Mouse (Mus musculus): ENCODE measurements around the gene Gtse1. TPM values are rescaled to one million over a fixed set of nuclear protein-coding genes. Genes with fewer than 3 reads are reported as not detected.
A peak's percentile ranks its signal among the peaks of the same experiment; 100 is the strongest.

Gene Gtse1
- polyA plus RNA-seq, 1 experiment = 20.8 TPM

GRCm38 (mm10) chr15:85879498-85879895 is 20.0 kb downstream of the Gtse1 start:
- peak overlapping the region; percentile 65 for H3K27ac ChIP-seq (ENCODE audit: control insufficient read depth, insufficient read depth, low read depth, low read length, poor library complexity)
- no peak for TF ChIP-seq CTCF (IDR thresholded peaks at IDR 0.05; ENCODE audit: control insufficient read depth, insufficient read depth, low read length)
- TF ChIP-seq POLR2A (IDR thresholded peaks at IDR 0.05; ENCODE audit: borderline replicate concordance, control insufficient read depth, low read depth, low read length) = no peak
- peak overlapping the region; percentile 82 for H3K4me3 ChIP-seq (replicated peaks; ENCODE audit: control insufficient read depth, low read depth, low read length)
- no peaks in the 10 kb centered on the region; the same call in 1 of the 2 replicates for H3K4me1 ChIP-seq (ENCODE audit: control insufficient read depth, insufficient read depth, low read length)
- WGBS = under 1% methylated on average over 18 of the region's 18 CpGs

DNA sequence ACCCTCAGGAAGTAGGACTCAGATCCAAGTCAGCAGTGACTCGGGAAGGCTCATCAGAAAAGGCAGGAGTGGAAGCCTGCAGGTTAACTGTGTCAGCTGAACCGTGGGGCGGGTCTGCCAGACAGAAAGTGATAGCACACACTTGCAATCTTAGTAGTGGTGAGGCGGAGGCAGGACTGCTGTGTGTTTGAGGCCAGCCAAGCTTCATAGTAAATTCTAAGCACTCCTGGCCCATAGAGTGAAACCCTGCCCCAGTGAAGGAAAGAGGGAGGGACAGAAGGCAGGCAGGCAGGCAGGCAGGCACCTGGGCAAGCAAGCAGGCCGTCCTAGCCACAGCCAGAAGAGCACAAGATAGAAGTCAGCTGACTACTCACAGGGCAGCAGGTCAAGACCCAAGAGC is 26.1 kb downstream of the Gtse1 start:
- Histone ChIP-seq H3K27ac (ENCODE audit: control insufficient read depth, insufficient read depth, low read depth, low read length, poor library complexity) (no peak overlapping the region), H3K4me3 (replicated peaks; ENCODE audit: control insufficient read depth, low read depth, low read length) (no peak overlapping the region), H3K4me1 (ENCODE audit: control insufficient read depth, insufficient read depth, low read length) (no peaks in the 10 kb centered on the region)
- TF ChIP-seq CTCF (IDR thresholded peaks at IDR 0.05; ENCODE audit: control insufficient read depth, insufficient read depth, low read length) (no peak), POLR2A (IDR thresholded peaks at IDR 0.05; ENCODE audit: borderline replicate concordance, control insufficient read depth, low read depth, low read length) (no peak)
- 84% methylated on average over 5 of the region's 5 CpGs for WGBS

DNA sequence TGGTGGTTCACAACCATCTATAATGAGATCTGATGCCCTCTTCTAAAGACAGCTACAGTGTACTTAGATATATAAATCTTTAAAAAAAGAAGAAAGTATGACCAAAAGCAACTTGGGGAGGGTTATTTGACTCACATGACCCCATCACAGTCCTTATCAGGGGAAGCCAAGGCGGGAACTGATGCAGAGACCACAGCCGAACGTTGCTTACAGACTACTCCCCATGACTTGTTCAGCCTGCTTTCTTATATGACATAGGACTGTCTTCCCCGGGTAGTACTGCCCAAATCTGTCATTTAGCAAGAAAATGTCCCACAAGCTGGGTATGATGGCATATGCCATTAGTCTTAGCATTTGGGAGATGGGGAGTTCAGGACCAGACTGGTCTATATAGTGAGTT is 29.7 kb downstream of the Gtse1 start:
- Histone ChIP-seq H3K27ac (ENCODE audit: control insufficient read depth, insufficient read depth, low read depth, low read length, poor library complexity) (no peak overlapping the region), H3K4me1 (ENCODE audit: control insufficient read depth, insufficient read depth, low read length) (no peaks in the 10 kb centered on the region), H3K4me3 (replicated peaks; ENCODE audit: control insufficient read depth, low read depth, low read length) (no peak overlapping the region)
- WGBS = 58% methylated on average over 4 of the region's 4 CpGs
- TF ChIP-seq CTCF (IDR thresholded peaks at IDR 0.05; ENCODE audit: control insufficient read depth, insufficient read depth, low read length) = no peak
- no peak for TF ChIP-seq POLR2A (IDR thresholded peaks at IDR 0.05; ENCODE audit: borderline replicate concordance, control insufficient read depth, low read depth, low read length)

- Histone ChIP-seq H3K4me1 (ENCODE audit: control insufficient read depth, insufficient read depth, low read length) (no peaks in the 10 kb centered on the region), H3K27ac (ENCODE audit: control insufficient read depth, insufficient read depth, low read depth, low read length, poor library complexity) (no peak overlapping the region), H3K4me3 (replicated peaks; ENCODE audit: control insufficient read depth, low read depth, low read length) (no peak overlapping the region)
- WGBS = 90% methylated on average over 10 of the region's 10 CpGs
- TF ChIP-seq POLR2A (IDR thresholded peaks at IDR 0.05; ENCODE audit: borderline replicate concordance, control insufficient read depth, low read depth, low read length) (no peak), CTCF (IDR thresholded peaks at IDR 0.05; ENCODE audit: control insufficient read depth, insufficient read depth, low read length) (no peak)
These were observed 32.4 kb downstream of the Gtse1 start for GRCm38 (mm10) chr15:85891971-85892370.

DNA sequence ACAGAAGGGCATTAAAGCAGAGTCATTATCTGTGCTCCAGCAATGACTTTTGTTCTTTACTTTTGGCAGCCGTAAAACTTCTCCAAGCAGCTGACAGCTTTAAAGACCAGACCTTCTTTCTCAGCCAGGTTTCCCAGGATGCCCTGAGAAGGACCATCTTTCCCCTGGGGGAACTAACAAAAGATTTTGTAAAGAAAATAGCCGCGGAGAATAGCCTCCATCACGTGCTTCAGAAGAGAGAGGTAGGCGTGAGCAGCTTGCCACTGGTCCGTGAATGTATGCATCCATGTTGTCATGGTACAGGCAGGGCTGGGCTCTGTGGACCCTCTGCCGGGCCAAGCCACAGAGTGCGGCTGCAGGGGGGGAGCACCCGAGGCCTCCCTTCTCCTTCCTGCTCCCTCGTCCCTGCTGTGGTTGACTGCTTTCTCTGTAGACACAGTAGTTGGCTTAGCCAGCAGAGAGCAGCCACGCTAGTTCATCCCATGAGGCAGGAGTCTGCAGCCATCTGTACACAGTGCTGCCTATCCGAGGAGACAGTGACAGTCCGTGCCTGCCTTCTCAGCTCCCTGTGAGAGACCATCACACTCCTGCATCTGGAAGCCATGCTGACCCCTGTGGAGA is 33.1 kb downstream of the Gtse1 start:
- Histone ChIP-seq H3K27ac (ENCODE audit: control insufficient read depth, insufficient read depth, low read depth, low read length, poor library complexity) (no peak overlapping the region), H3K4me1 (ENCODE audit: control insufficient read depth, insufficient read depth, low read length) (no peaks in the 10 kb centered on the region), H3K4me3 (replicated peaks; ENCODE audit: control insufficient read depth, low read depth, low read length) (no peak overlapping the region)
- TF ChIP-seq CTCF (IDR thresholded peaks at IDR 0.05; ENCODE audit: control insufficient read depth, insufficient read depth, low read length) (no peak), POLR2A (IDR thresholded peaks at IDR 0.05; ENCODE audit: borderline replicate concordance, control insufficient read depth, low read depth, low read length) (no peak)
- WGBS = 82% methylated on average over 13 of the region's 13 CpGs

- H3K4me3 ChIP-seq (replicated peaks; ENCODE audit: control insufficient read depth, low read depth, low read length) = no peak overlapping the region
- TF ChIP-seq CTCF (IDR thresholded peaks at IDR 0.05; ENCODE audit: control insufficient read depth, insufficient read depth, low read length) (no peak), POLR2A (IDR thresholded peaks at IDR 0.05; ENCODE audit: borderline replicate concordance, control insufficient read depth, low read depth, low read length) (no peak)
- H3K4me1 ChIP-seq (ENCODE audit: control insufficient read depth, insufficient read depth, low read length) = no peaks in the 10 kb centered on the region
- H3K27ac ChIP-seq (ENCODE audit: control insufficient read depth, insufficient read depth, low read depth, low read length, poor library complexity) = no peak overlapping the region
- 80% methylated on average over 7 of the region's 7 CpGs for WGBS
These were observed 34.3 kb downstream of the Gtse1 start for GRCm38 (mm10) chr15:85893871-85894270.

GRCm38 (mm10) chr15:85896284-85896683 is 36.7 kb downstream of the Gtse1 start:
- 27% methylated on average over 8 of the region's 8 CpGs for WGBS
- peak; percentile 97 for TF ChIP-seq CTCF (IDR thresholded peaks at IDR 0.05; ENCODE audit: control insufficient read depth, insufficient read depth, low read length)
- no peak for TF ChIP-seq POLR2A (IDR thresholded peaks at IDR 0.05; ENCODE audit: borderline replicate concordance, control insufficient read depth, low read depth, low read length)
- no peak overlapping the region for H3K27ac ChIP-seq (ENCODE audit: control insufficient read depth, insufficient read depth, low read depth, low read length, poor library complexity)

GRCm38 (mm10) chr15:85897113-85897512 is 37.6 kb downstream of the Gtse1 start:
- 83% methylated on average over 10 of the region's 10 CpGs for WGBS
- Histone ChIP-seq H3K27ac (ENCODE audit: control insufficient read depth, insufficient read depth, low read depth, low read length, poor library complexity) (no peak overlapping the region), H3K4me1 (ENCODE audit: control insufficient read depth, insufficient read depth, low read length) (no peaks in the 10 kb centered on the region), H3K4me3 (replicated peaks; ENCODE audit: control insufficient read depth, low read depth, low read length) (no peak overlapping the region)
- TF ChIP-seq CTCF (IDR thresholded peaks at IDR 0.05; ENCODE audit: control insufficient read depth, insufficient read depth, low read length) (no peak), POLR2A (IDR thresholded peaks at IDR 0.05; ENCODE audit: borderline replicate concordance, control insufficient read depth, low read depth, low read length) (no peak)

More at GRCm38 (mm10) chr15:85896284-85896683, 36.7 kb downstream of the Gtse1 start:
- Histone ChIP-seq H3K4me1 (ENCODE audit: control insufficient read depth, insufficient read depth, low read length) (no peaks in the 10 kb centered on the region), H3K4me3 (replicated peaks; ENCODE audit: control insufficient read depth, low read depth, low read length) (no peak overlapping the region)

DNA sequence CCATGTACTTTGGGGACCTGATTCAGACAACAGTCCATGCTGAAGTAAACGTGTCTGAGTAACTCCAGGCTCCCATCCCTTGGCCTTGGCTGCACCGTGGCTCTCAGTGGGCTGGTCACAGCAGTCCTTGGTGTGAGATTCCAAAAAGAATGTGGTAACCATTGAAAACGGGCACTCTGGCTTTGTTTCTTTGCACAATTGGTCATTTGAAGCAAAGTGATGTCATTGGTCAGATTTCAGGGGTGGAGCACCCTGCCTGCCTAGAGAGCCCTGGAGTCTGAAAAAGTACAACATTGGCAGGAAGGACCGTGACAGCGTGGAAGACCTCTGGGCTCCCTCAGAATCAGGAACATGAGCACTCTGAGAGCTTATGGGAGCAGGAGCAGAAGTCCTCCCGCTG is 39.9 kb downstream of the Gtse1 start:
- no peak overlapping the region for H3K27ac ChIP-seq (ENCODE audit: control insufficient read depth, insufficient read depth, low read depth, low read length, poor library complexity)
- WGBS = 84% methylated on average over 6 of the region's 6 CpGs
- TF ChIP-seq POLR2A (IDR thresholded peaks at IDR 0.05; ENCODE audit: borderline replicate concordance, control insufficient read depth, low read depth, low read length) (no peak), CTCF (IDR thresholded peaks at IDR 0.05; ENCODE audit: control insufficient read depth, insufficient read depth, low read length) (no peak)
- H3K4me3 ChIP-seq (replicated peaks; ENCODE audit: control insufficient read depth, low read depth, low read length) = no peak overlapping the region
- H3K4me1 ChIP-seq (ENCODE audit: control insufficient read depth, insufficient read depth, low read length) = no peaks in the 10 kb centered on the region
